Mouse (Mus musculus) erythroid progenitor cell, adult 5-6 weeks (primary cell): ENCODE data around the gene Vmp1. TPM values are rescaled to one million over a fixed set of nuclear protein-coding genes. Genes with fewer than 3 reads are reported as not detected.

Experiments
- ATAC-seq: replicated peaks from 2 replicates; pipeline ENCODE4 v1.8.0; 2016; ENCODE audit warnings: moderate number of reproducible peaks, mild to moderate bottlenecking, moderate TSS enrichment, inconsistent platforms; ENCODE audit not compliant: poor library complexity, low FRiP score, severe bottlenecking
- total RNA-seq, 2 experiments: library from RNA; stranded (forward) in 1 of 2; stranded (reverse) in 1 of 2; fragments of 150-400 nt in 1 of 2; fragments of 186-747, 209-891 nt in 1 of 2; gene quantifications; 2 replicates each; pipeline versions ENCODE4 v1.2.3 to v1.2.4; 2015 to 2017; ENCODE audit warnings: low replicate concordance in 2 of 2

The Vmp1 gene
- total RNA-seq, 2 experiments from 2014 or later = 73.2 to 113 TPM

DNA sequence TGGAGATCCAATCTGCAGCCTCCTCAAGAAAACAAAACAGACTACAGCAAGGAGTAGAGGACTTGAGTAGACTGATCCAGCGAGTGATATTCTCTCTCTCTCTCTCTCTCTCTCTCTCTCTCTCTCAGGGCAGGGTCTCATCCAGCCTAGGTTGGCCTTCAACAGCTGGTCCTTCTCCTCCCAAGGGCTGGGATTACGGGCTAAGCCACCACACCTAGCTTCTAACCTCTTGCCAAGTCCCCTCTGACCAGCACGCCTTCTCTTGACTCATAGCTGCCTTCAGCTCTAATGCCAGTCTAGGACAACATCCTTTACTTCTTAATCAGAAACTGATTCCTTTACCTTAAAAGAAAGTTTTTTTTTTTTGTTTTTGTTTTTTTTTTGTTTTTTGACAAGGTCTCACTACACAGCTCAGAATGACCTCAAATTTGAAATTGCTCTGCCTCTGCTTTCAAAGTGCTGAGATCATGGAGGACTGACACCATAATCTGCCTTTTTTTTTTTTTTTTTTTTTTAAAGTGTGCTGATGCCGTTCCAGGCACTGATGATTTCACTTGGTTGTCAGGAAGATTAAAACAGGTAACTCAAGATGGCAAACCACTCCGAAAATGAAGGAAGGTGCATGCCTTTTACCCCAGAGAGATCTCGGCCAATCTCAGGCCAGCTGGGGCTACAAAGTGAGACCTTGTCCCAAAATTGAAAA lies 105.4 kb downstream of the Vmp1 start:
- ATAC-seq = no peak

DNA sequence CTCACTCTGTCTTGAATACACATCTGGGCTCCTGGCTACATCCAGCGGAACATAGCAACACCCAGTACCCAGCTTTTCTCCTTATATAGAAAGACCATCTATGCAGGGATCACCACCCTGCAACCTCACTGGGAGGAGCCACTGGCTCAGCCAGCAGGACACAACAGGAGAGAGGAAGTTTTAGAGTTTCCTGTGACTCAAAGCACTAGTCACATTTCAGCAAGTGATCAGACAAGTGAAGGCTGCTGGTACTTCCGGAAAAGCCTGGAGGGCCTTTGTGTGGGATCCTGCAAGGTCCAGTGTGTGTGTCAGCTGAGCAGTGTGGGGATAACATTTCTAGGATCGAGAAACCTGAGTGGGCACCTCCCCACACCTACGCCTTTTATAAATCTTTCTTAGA lies 106.4 kb downstream of the Vmp1 start:
- ATAC-seq = no peak

- ATAC-seq = no peak
These were observed 107.8 kb downstream of the Vmp1 start for GRCm38 (mm10) chr11:86575632-86576378.

GRCm38 (mm10) chr11:86574408-86574807 lies 109.2 kb downstream of the Vmp1 start:
- no peak for ATAC-seq

GRCm38 (mm10) chr11:86573646-86574231 lies 109.9 kb downstream of the Vmp1 start:
- ATAC-seq = no peak

DNA sequence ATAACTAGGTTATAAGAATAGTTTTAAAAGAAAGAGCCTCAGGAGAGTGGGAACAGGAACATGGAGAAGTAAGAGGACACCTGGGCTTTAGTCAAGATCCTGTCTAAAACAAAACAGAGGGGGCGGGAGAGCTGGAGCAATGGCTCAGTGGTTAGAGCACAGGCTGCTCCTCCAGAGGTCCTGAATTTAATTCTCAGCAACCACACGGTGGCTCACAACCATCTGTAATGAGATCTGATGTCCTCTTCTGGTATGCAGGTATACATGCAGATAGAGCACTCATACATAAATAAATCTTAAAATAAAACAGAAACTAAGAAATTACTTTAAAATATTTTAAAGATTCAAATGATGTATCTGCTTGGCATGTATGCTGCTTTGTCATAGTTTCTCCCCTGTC lies 111.0 kb downstream of the Vmp1 start:
- ATAC-seq = no peak

DNA sequence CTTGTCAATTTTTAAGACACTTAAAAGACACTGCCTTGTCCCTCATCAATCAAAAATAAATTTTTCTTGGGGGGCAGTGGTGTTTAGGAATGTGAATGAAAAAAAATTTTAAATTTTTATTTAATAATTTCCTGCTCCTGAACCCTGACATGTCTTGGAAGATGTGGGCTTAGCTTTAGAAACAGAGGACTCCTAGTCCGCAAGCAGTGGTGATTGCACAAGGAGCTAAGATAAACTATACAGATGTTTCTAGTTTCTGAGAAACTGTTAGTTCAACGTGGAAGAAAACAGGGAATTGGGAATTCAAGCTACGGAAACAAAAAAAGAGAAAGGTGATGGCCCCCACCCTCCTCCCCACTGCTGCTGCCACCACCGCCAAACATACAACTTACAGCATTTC lies 111.8 kb downstream of the Vmp1 start:
- ATAC-seq = no peak

DNA sequence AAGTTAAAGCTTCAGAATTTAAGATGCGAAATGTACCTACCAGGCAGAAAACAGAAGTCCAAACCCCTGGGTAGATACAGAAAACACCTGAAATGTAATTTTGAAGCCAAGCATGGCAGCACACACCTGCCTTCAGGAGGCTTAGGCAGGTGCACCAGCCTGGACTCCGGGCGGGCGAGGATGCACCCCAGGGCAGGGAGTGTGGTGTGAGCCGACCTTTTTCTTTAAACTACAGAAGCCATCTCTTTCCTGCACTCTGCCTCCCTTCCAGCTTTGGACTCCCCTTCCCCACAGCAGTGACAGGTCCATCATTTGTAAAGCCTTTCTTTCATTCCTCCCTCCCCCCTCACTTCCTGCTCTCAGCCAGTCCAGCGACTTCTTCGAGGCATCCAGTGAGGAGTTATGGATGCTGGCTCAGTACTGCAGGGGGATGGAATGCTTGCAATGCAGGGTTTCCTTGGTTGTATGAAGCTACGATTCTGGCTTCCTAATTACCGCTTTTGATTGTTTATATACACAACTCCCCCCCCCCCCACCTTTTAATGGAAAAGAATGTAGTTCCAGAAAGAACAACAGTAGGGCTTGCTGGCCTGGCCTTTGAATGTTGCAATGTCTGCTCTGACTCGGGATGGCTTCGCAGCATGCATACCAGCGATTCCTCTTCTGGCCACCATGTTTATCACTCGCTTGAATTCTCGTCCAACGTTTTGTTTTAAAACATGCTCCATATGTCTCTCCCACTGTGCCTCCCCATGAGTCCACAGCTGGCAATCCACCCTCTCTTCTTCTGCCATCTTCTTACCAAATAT lies 112.4 kb downstream of the Vmp1 start:
- ATAC-seq = no peak

- no peak for ATAC-seq
These were observed 113.3 kb downstream of the Vmp1 start for GRCm38 (mm10) chr11:86570261-86570746.

DNA sequence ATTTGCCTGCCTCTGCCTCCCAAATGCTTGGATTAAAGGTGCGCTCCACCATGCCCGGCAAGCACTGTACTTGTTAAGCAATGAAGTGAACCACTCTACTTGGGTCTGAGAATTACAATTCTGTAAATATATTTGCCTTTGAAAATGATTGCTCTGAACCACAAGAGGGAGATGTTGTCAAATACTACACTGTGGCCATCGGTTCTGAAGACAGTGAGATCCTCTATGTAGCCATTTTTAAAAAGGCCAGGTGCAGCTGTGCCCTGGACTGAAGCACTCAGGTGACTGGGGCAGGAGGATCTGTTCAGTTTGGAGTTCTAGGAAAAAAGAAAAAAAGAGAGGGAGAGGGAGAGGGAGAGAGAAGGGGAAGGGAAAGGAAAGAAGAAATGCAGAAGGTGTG lies 115.2 kb downstream of the Vmp1 start:
- ATAC-seq = peak; percentile 77

DNA sequence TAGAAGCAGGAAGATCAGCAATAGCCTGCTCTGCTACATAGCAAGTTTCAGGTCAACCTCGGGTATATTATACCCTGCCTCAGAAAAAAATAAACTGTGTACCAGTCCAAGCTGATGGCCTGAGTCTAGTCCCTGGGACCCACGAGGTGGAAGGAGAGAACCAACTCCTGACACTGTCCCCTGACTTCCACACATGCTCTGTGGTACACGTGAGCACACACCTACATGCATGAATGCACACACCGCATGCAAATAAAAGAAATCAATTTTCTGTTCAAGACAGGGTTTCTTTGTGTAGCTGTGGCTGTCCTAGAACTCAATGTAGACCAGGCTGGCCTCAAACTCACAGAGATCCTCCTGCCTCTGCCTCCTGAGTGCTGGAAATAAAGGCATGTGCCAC lies 125.4 kb downstream of the Vmp1 start:
- no peak for ATAC-seq

DNA sequence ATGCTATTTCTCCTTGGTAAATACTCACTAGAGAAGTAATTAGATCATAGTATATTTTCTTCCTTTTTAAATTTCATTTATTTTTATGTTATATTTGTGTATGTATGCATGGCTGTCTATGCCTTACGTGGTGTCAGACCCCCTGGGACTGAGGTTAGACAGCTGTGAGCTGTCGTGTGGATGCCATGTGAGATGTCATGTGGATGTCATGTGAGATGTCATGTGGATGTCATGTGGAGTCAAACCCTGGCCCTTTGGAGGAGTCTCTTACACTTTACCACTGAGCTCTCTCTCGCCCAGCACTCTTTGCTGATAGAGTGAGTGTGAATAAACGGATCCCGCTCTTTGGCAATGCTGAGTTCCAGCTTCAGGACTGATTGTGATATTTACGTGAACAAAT lies 130.1 kb downstream of the Vmp1 start:
- no peak for ATAC-seq

DNA sequence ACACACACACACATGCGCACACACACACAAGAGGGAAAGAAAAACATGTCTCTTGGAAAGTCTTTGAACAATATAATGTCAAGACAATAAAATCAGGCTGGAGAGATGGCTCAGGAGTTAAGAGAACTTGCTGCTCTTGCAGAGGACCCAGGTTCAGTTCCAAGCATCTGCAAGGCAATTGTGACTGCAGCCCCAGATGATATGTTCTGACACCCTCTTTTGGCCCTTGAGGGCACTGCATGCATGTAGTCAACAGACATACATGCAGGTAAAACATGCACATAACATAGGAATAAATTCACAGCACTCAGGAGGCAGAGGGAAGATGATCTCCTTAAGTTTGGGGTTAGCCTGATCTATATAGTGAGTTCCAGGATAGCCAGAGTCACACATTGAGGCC lies 136.2 kb downstream of the Vmp1 start:
- no peak for ATAC-seq

- no peak for ATAC-seq
These were observed 138.1 kb downstream of the Vmp1 start for GRCm38 (mm10) chr11:86545556-86545955.

DNA sequence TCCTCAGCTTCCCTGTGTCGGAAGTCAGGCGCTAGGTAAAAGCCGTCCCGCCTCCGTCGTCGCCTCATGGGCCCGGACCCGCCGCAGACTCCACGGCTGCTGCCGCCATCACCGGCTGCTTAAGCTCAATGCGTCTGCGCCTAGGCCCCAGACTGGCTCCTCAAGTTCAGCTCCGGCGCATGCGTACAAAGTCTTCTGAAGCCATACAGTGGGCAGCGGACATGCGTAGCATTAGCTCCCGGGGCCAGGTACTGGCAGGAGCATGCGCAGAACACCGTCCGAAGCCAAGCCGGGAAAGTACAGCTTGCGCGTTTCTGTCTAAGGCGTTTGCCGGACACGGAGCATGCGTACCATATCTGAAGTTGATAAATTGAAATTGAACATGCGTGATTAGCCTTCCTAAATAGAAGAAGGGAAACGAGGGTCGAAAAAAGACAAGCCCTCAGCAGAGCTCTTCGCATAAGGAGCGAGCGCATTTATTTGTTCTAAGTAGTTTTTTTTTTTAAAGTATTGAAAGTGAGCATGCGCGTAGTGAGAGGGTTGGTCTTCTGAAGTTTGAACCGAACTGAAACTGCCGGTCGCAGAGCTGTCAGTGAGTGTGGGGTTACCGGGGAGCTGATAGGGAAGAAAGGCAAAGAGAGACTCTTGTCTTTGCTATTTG lies 138.9 kb downstream of the Vmp1 start, which contains the start of the genes Rps6kb1 and Tubd1:
Gene Rps6kb1, minus strand, starts transcription at position 167 of the 661 bp plus-strand sequence.
Gene Tubd1, plus strand, starts transcription at position 353 of the 661 bp plus-strand sequence.
- ATAC-seq = peak; percentile 92

- ATAC-seq = peak; percentile 43
These were observed 139.5 kb downstream of the Vmp1 start for GRCm38 (mm10) chr11:86543960-86544638.

DNA sequence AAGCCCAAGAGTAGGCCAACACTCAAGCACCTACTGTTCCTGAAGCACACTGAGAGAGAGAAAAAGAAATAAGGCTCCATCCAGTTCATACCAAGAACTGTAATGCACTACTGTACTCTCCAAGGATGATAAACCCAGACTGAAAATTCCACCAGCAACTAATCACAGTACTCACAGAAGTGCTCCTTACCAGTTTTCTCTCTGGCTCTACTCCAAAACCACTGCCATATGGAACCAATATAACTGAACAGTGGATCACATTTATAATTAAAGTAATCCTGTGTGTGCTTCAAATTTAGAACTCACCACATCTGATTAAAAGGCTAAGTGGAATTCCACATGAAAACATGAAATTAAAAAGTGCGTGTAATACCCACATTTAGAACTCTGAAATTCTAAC lies 140.8 kb downstream of the Vmp1 start:
- no peak for ATAC-seq

DNA sequence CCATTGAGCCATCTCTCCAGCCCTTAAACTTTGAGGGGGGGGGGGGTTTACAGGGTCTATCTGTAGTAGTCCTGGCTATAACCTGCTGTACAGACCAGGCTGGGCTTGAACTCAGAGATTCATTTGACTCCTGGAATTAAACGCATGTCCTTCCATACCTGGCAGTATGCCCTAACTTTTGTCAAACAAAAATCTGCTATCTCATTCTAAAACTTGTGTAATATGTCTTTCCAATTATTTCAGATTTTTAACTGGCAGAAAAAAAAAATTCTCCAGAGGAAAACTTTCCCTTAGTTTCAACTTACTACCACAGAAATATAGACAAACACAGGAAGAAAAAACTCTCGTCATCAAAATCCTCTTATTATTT lies 143.2 kb downstream of the Vmp1 start:
- ATAC-seq = no peak
